ENCODE assay signal across 9 mouse cellular contexts in genomic region chr10:12549261-12549660, GRCm38 (mm10).
DNase-seq lines count a peak whose midpoint lies in the region; ATAC-seq and TF ChIP-seq lines count a peak whose summit lies in the region.
"Had no signal": no experiment of that assay in that cellular context is flagged by ENCODE, and none has a peak within 500 bp of the region (broad histone marks: within the 10 kb centered on the region; RNA-seq: fewer than 3 reads in every experiment).

No protein-coding gene starts in this region.

- H3K36me3 ChIP-seq in forebrain, embryonic 11.5 days (ENCODE audit: control insufficient read depth, insufficient read depth, low read length) = no peaks in the 10 kb centered on the region
- no peaks in the 10 kb centered on the region for H3K36me3 ChIP-seq in forebrain, embryonic 15.5 days
- no peaks in the 10 kb centered on the region for H3K36me3 ChIP-seq in kidney, embryonic 15.5 days
- H3K36me3 ChIP-seq in E14TG2a.4 (ENCODE audit: insufficient read depth, low read length) = peaks cover 22% of the 10 kb centered on the region; the same call in 1 of the 2 replicates
- H3K36me3 ChIP-seq in intestine, postnatal 0 days (ENCODE audit: control insufficient read depth, insufficient read depth) = no peaks in the 10 kb centered on the region
- H3K36me3 ChIP-seq: midbrain, embryonic 13.5 days had no signal

- 13% methylated on average over 5 of the region's 5 CpGs for WGBS in forebrain, embryonic 11.5 days
- 17% methylated on average over 5 of the region's 5 CpGs for WGBS in forebrain, embryonic 15.5 days
- 16% methylated on average over 5 of the region's 5 CpGs for WGBS in kidney, embryonic 15.5 days
- WGBS in intestine, postnatal 0 days = 45% methylated on average over 5 of the region's 5 CpGs

- TF ChIP-seq CTCF in E14TG2a.4 (conservative IDR thresholded peaks at IDR 0.05; ENCODE audit: low read length) = no peak
- TF ChIP-seq CTCF in intestine, postnatal 0 days (IDR thresholded peaks at IDR 0.05; ENCODE audit: low read depth) = no peak

- DNase-seq in forebrain, embryonic 11.5 days (ENCODE audit: low spot score) = no peak
- no peak for DNase-seq in kidney, postnatal 14 days
- DNase-seq in layer of hippocampus, postnatal 25 days (ENCODE audit: extremely low spot score in 1 of 2, low spot score in 1 of 2) = no peak

- no peak overlapping the region for H3K9ac ChIP-seq in forebrain, embryonic 11.5 days (ENCODE audit: low read length)
- H3K9ac ChIP-seq in forebrain, embryonic 15.5 days (replicated peaks) = no peak overlapping the region
- H3K9ac ChIP-seq in kidney, embryonic 15.5 days = no peak overlapping the region
- H3K9ac ChIP-seq in intestine, postnatal 0 days (ENCODE audit: low read depth, low read length) = no peak overlapping the region

- H3K4me1 ChIP-seq in forebrain, embryonic 11.5 days (replicated peaks; ENCODE audit: control insufficient read depth, insufficient read depth, low read length) = peaks cover 8% of the 10 kb centered on the region
- peaks cover 35% of the 10 kb centered on the region for H3K4me1 ChIP-seq in forebrain, embryonic 15.5 days
- peaks cover 41% of the 10 kb centered on the region for H3K4me1 ChIP-seq in kidney, embryonic 15.5 days
- peaks cover 86% of the 10 kb centered on the region for H3K4me1 ChIP-seq in E14TG2a.4 (replicated peaks; ENCODE audit: low read depth, low read length)
- peaks cover 9% of the 10 kb centered on the region for H3K4me1 ChIP-seq in intestine, postnatal 0 days (replicated peaks; ENCODE audit: control insufficient read depth, insufficient read depth, low read length)

- peak overlapping the region; percentile 59; the same call in 1 of the 2 replicates for H3K4me2 ChIP-seq in forebrain, embryonic 11.5 days (ENCODE audit: low read depth, low read length, severe bottlenecking)
- no peak overlapping the region for H3K4me2 ChIP-seq in forebrain, embryonic 15.5 days (replicated peaks)
- H3K4me2 ChIP-seq in kidney, embryonic 15.5 days = peak overlapping the region; percentile 67
- H3K4me2 ChIP-seq in intestine, postnatal 0 days (replicated peaks; ENCODE audit: low read depth) = peak overlapping the region; percentile 74; the same call in 1 of the 2 replicates

- H3K27ac ChIP-seq in forebrain, embryonic 11.5 days (ENCODE audit: low read depth, low read length) = no peak overlapping the region
- no peak overlapping the region for H3K27ac ChIP-seq in forebrain, embryonic 15.5 days (replicated peaks)
- peak overlapping the region; percentile 75; the same call in 1 of the 2 replicates for H3K27ac ChIP-seq in kidney, embryonic 15.5 days
- H3K27ac ChIP-seq in intestine, postnatal 0 days (ENCODE audit: low read depth, low read length) = no peak overlapping the region
- H3K27ac ChIP-seq: midbrain, embryonic 13.5 days had no signal

- H3K27me3 ChIP-seq in forebrain, embryonic 11.5 days (ENCODE audit: control insufficient read depth, insufficient read depth, low read length) = peaks cover 2% of the 10 kb centered on the region; the same call in 1 of the 2 replicates
- peaks cover 9% of the 10 kb centered on the region; the same call in 1 of the 2 replicates for H3K27me3 ChIP-seq in forebrain, embryonic 15.5 days
- H3K27me3 ChIP-seq in kidney, embryonic 15.5 days = no peaks in the 10 kb centered on the region
- H3K27me3 ChIP-seq in E14TG2a.4 (ENCODE audit: insufficient read depth, low read length) = no peaks in the 10 kb centered on the region
- no peaks in the 10 kb centered on the region for H3K27me3 ChIP-seq in intestine, postnatal 0 days (replicated peaks; ENCODE audit: control insufficient read depth, insufficient read depth, low read length)

- ATAC-seq in forebrain, embryonic 11.5 days (replicated peaks; ENCODE audit: low FRiP score) = no peak
- ATAC-seq in forebrain, embryonic 15.5 days (replicated peaks) = no peak
- no peak for ATAC-seq in kidney, embryonic 15.5 days (replicated peaks; ENCODE audit: low FRiP score)
- ATAC-seq in intestine, postnatal 0 days = no peak
- no peak for ATAC-seq in granulocyte monocyte progenitor cell, adult 5-6 weeks (replicated peaks; ENCODE audit: poor library complexity, severe bottlenecking)

- H3K9me3 ChIP-seq in forebrain, embryonic 11.5 days (ENCODE audit: control insufficient read depth, low read length) = no peaks in the 10 kb centered on the region
- H3K9me3 ChIP-seq in forebrain, embryonic 15.5 days = no peaks in the 10 kb centered on the region
- no peaks in the 10 kb centered on the region for H3K9me3 ChIP-seq in kidney, embryonic 15.5 days (replicated peaks)
- H3K9me3 ChIP-seq in E14TG2a.4 (ENCODE audit: low read length) = no peaks in the 10 kb centered on the region
- H3K9me3 ChIP-seq in intestine, postnatal 0 days (ENCODE audit: control insufficient read depth) = no peaks in the 10 kb centered on the region
- H3K9me3 ChIP-seq: midbrain, embryonic 13.5 days had no signal

- H3K4me3 ChIP-seq in forebrain, embryonic 11.5 days (ENCODE audit: low read depth, low read length) = no peak overlapping the region
- H3K4me3 ChIP-seq in forebrain, embryonic 15.5 days = no peak overlapping the region
- H3K4me3 ChIP-seq in kidney, embryonic 15.5 days (replicated peaks) = peak overlapping the region; percentile 43
- H3K4me3 ChIP-seq in E14TG2a.4 (replicated peaks; ENCODE audit: low read length) = peak overlapping the region; percentile 91
- H3K4me3 ChIP-seq in intestine, postnatal 0 days (ENCODE audit: low read depth, low read length) = no peak overlapping the region

Comparison
In these comparisons a context has a peak if more than half of its experiments do, and no peak if none do; other contexts are left out.
1. H3K4me3 ChIP-seq: peak in kidney, embryonic 15.5 days (single experiment) and E14TG2a.4 (single experiment); none in forebrain, embryonic 11.5 days (single experiment), forebrain, embryonic 15.5 days (single experiment) and intestine, postnatal 0 days (single experiment).